In the genomic region with DNA sequence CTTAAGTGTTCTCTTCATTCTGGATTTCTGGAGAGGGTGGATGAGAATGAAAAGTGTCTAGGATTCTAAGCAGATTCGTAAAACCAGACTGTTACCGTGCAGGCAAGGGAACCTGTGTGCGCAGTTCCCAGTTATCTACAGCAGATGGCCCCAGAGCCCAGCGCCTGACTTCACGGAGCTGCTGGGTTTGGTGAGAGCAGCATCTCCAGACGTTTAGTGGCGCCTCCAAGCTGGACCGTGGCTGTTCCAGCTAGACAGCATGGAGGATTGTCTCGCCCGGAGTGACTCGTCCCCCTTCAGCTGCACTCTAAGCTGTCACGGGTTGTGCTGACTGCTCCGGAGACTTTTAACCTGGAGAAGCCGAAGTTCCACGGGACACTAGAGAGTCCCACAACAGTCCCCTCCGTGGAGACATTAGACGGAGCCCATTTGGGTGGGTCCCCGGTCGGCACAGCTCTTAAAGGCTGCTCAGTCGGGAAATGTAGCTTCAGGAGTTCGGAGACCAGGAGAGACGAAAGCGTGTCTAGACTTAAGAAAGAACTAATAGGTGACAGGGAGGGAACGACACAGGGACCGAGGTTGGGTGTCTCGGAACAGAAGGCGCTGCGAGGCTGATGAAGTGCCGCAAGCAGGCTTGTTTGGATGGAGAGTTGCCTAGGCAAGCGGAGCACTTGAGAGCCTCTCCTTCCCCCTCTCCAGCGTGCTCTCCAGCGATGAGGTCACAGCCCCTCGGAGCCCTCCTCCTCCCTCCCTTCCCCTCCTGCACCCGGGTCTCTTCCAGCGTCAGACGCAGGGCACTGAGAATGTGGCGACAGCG, we compare ENCODE assay signal across 8 mouse cellular contexts. TPM values are rescaled to one million over a fixed set of nuclear protein-coding genes. Genes with fewer than 3 reads are reported as not detected.
DNase-seq lines count a peak whose midpoint lies in the region; ATAC-seq and TF ChIP-seq lines count a peak whose summit lies in the region.

No protein-coding gene starts in this region.

- H3K4me1 ChIP-seq in hindbrain, embryonic 12.5 days: peaks cover 6% of the 10 kb centered on the region
- peaks cover 3% of the 10 kb centered on the region for H3K4me1 ChIP-seq in lung, embryonic 16.5 days (replicated peaks; ENCODE audit: control insufficient read depth, insufficient read depth, low read length)

- H3K9ac ChIP-seq in hindbrain, embryonic 12.5 days: peak overlapping the region; percentile 55
- H3K9ac ChIP-seq in lung, embryonic 16.5 days (ENCODE audit: low read length): peak overlapping the region; percentile 54

- POLR2A ChIA-PET in Patski (lab: Charles Lee): no interaction called here

- under 1% methylated on average over 38 of the region's 38 CpGs for WGBS in hindbrain, embryonic 12.5 days
- WGBS in lung, embryonic 16.5 days: under 1% methylated on average over 38 of the region's 38 CpGs

- H3K4me3 ChIP-seq in hindbrain, embryonic 12.5 days: peak overlapping the region; percentile 46
- peak overlapping the region; percentile 54 for H3K4me3 ChIP-seq in lung, embryonic 16.5 days (ENCODE audit: low read length)

- ATAC-seq in Patski: peak; percentile 97
- peak; percentile 94 for ATAC-seq in hindbrain, embryonic 12.5 days (ENCODE audit: low FRiP score)
- ATAC-seq in lung, embryonic 16.5 days (ENCODE audit: low read depth): peak; percentile 94

- no peak for DNase-seq in Patski (ENCODE audit: low read depth, low spot score)
- DNase-seq in cerebellum, adult 9-11 months: peak; percentile 48
- peak; percentile 62 to 89 for DNase-seq in frontal cortex, adult 2 months (ENCODE audit: extremely low spot score in 1 of 2, low spot score in 1 of 2)
- DNase-seq in layer of hippocampus, postnatal 10 days (ENCODE audit: low spot score in 2 of 2): peak; percentile 80 to 86
- DNase-seq in ovary, postnatal 10 days (ENCODE audit: low spot score): peak; percentile 52
- peak; percentile 31 for DNase-seq in urinary bladder, adult 2 months (ENCODE audit: low spot score)

- H3K27me3 ChIP-seq in Patski: peaks cover 48% of the 10 kb centered on the region
- H3K27me3 ChIP-seq in hindbrain, embryonic 12.5 days: peaks cover 29% of the 10 kb centered on the region
- H3K27me3 ChIP-seq in lung, embryonic 16.5 days (ENCODE audit: control insufficient read depth, insufficient read depth, low read depth, low read length): peaks cover 7% of the 10 kb centered on the region

- H3K9me3 ChIP-seq in hindbrain, embryonic 12.5 days (replicated peaks): no peaks in the 10 kb centered on the region
- H3K9me3 ChIP-seq in lung, embryonic 16.5 days (ENCODE audit: control insufficient read depth, low read length): no peaks in the 10 kb centered on the region

- no peaks in the 10 kb centered on the region for H3K36me3 ChIP-seq in hindbrain, embryonic 12.5 days
- H3K36me3 ChIP-seq in lung, embryonic 16.5 days (ENCODE audit: control insufficient read depth, insufficient read depth, low read length): no peaks in the 10 kb centered on the region

- CTCF ChIA-PET in Patski (lab: Charles Lee): interaction anchor here (0.6 to 1.6 kb wide), 6 partner anchors 11 to 23 kb away, joined by 3 to 6 read pairs (median 3); no protein-coding TSS in a partner anchor

- H3K4me2 ChIP-seq in hindbrain, embryonic 12.5 days (replicated peaks): peak overlapping the region; percentile 82
- H3K4me2 ChIP-seq in lung, embryonic 16.5 days (ENCODE audit: low read depth, low read length): peak overlapping the region; percentile 82

- no peak overlapping the region for H3K27ac ChIP-seq in hindbrain, embryonic 12.5 days
- no peak overlapping the region for H3K27ac ChIP-seq in lung, embryonic 16.5 days (ENCODE audit: low read length)

- TF ChIP-seq CTCF in Patski (IDR thresholded peaks at IDR 0.05): peak; percentile 91

- in situ Hi-C loops in Patski (cut with MboI; ENCODE audit: low pct_unique_long_range_greater_than_20kb): loop anchor here (25.0 kb wide), 1 partner anchor 387 kb away; the partner anchor contains the start of gene Ston2

RNA-seq across cellular contexts. Expression of gene Tshr, which starts 16.1 kb away (rescaled TPM):
- 0.01 TPM for polyA plus RNA-seq in Patski (2021)
- polyA plus RNA-seq in frontal cortex, adult 2 months (2012; rRNA removed): 0.34 and 0.38 TPM in 2 replicates
- polyA plus RNA-seq in hindbrain, embryonic 12.5 days (2016; fragmentation: Nextera tagmentation; extraction: Ambion mirVana): 0.25 and 0.39 TPM in 2 replicates
- total RNA-seq in layer of hippocampus, postnatal 10 days (2021): under 1 TPM; 0.25 to 0.75 TPM
- 0.19 and 0.20 TPM in 2 replicates for polyA plus RNA-seq in lung, embryonic 16.5 days (2015; fragmentation: Nextera tagmentation; extraction: Ambion mirVana)
- 0.44 and 0.78 TPM in 2 replicates for polyA plus RNA-seq in urinary bladder, adult 2 months (2012; rRNA removed)

RNA-seq across cellular contexts. Expression of gene Cep128, which starts 16.2 kb away (rescaled TPM):
- 9.3 TPM for polyA plus RNA-seq in Patski (2021)
- 7.6 and 8.3 TPM in 2 replicates for polyA plus RNA-seq in frontal cortex, adult 2 months (2012; rRNA removed)
- polyA plus RNA-seq in hindbrain, embryonic 12.5 days (2016; fragmentation: Nextera tagmentation; extraction: Ambion mirVana): 8.1 and 8.7 TPM in 2 replicates
- 1 to 10 TPM; 5.7 to 7.8 TPM for total RNA-seq in layer of hippocampus, postnatal 10 days (2021)
- 11.1 and 12.7 TPM in 2 replicates for polyA plus RNA-seq in lung, embryonic 16.5 days (2015; fragmentation: Nextera tagmentation; extraction: Ambion mirVana)
- polyA plus RNA-seq in urinary bladder, adult 2 months (2012; rRNA removed): 1.9 and 3.0 TPM in 2 replicates
